Mouse (Mus musculus) CH12.LX (cell line): ENCODE measurements at regions not wholly inside any gene's neighbourhood (a gene's known extent, or its start where the extent isn't known, plus 50 kb on each side); places are given as distances from the start of the nearest gene placed in this dataset.

Source experiments
- DNase-seq: peaks from one replicate; pipeline ENCODE4 v3.0.0-alpha.2; 2013; ENCODE audit errors: extremely low read depth
- H3K27ac ChIP-seq: 2 replicates; pipeline ENCODE4 v1.5.1; 2012; ENCODE audit warnings: low read depth, mild to moderate bottlenecking, control low read depth, moderate library complexity; ENCODE audit not compliant: insufficient read depth
- H3K27me3 ChIP-seq: replicated peaks from 2 replicates; pipeline ENCODE3; 2012; ENCODE audit warnings: inconsistent platforms
- H3K36me3 ChIP-seq, 2 experiments: replicated peaks in 1 of 2; 2 replicates each; pipeline versions ENCODE3 to v1.6.1; 2012; ENCODE audit warnings: inconsistent platforms in 1 of 2, low read length in 1 of 2, mild to moderate bottlenecking in 1 of 2, mixed read lengths in 1 of 2, moderate library complexity in 1 of 2; ENCODE audit not compliant: control insufficient read depth in 1 of 2, insufficient read depth in 1 of 2
- H3K4me1 ChIP-seq, 2 experiments: 2 replicates each; pipeline ENCODE4 v1.6.1; 2012; ENCODE audit warnings: inconsistent platforms in 1 of 2, moderate library complexity in 1 of 2; ENCODE audit not compliant: insufficient read depth in 2 of 2, control insufficient read depth in 1 of 2
- H3K4me2 ChIP-seq: 2 replicates; pipeline ENCODE4 v1.6.1; 2012; ENCODE audit warnings: low read depth, mild to moderate bottlenecking, control low read depth; ENCODE audit not compliant: poor library complexity, insufficient read depth, severe bottlenecking
- H3K4me3 ChIP-seq, 3 experiments: fragments of 150-350 bp in 1 of 3; sonication (generic) in 1 of 3; replicated peaks in 1 of 3; 2 replicates each; pipeline versions ENCODE3 to v1.5.1; 2011 to 2012; ENCODE audit warnings: low read depth in 2 of 3, low read length in 2 of 3, mild to moderate bottlenecking in 2 of 3, moderate library complexity in 2 of 3, control low read depth in 1 of 3, improper control_type of control experiment in 1 of 3, inconsistent platforms in 1 of 3, mixed read lengths in 1 of 3; ENCODE audit not compliant: poor library complexity in 1 of 3
- H3K79me2 ChIP-seq: replicated peaks from 2 replicates; pipeline ENCODE4 v1.6.1; 2012; ENCODE audit warnings: mild to moderate bottlenecking, moderate library complexity; ENCODE audit not compliant: control insufficient read depth, poor library complexity, insufficient read depth, severe bottlenecking; ENCODE audit errors: extremely low read depth
- H3K9ac ChIP-seq: 2 replicates; pipeline ENCODE4 v1.6.1; 2012; ENCODE audit warnings: low read depth, mild to moderate bottlenecking, control low read depth, moderate library complexity; ENCODE audit not compliant: insufficient read depth
- H3K9me3 ChIP-seq: replicated peaks from 2 replicates; pipeline ENCODE3; 2012; ENCODE audit warnings: low read length, inconsistent platforms, mixed read lengths
- BHLHE40 ChIP-seq: IDR thresholded peaks from 2 replicates; pipeline ENCODE4 v1.6.1; 2011; ENCODE audit warnings: mild to moderate bottlenecking, low read depth, low read length, improper control_type of control experiment
- GABPA ChIP-seq: IDR thresholded peaks from 2 replicates; pipeline ENCODE4 v1.6.1; 2012; ENCODE audit warnings: low read depth, low read length, improper control_type of control experiment, inconsistent platforms; ENCODE audit not compliant: insufficient replicate concordance
- HCFC1 ChIP-seq: IDR thresholded peaks from 2 replicates; pipeline ENCODE4 v1.6.1; 2012; ENCODE audit warnings: low read depth, mild to moderate bottlenecking, inconsistent platforms, low read length, improper control_type of control experiment
- IRF4 ChIP-seq: IDR thresholded peaks from 2 replicates; pipeline ENCODE4 v1.6.1; 2014; ENCODE audit warnings: low read depth, mild to moderate bottlenecking, inconsistent platforms, low read length, improper control_type of control experiment
- MAX ChIP-seq: IDR thresholded peaks from 2 replicates; pipeline ENCODE4 v1.6.1; 2011; ENCODE audit warnings: low read length, improper control_type of control experiment
- MXI1 ChIP-seq: IDR thresholded peaks from 2 replicates; pipeline ENCODE4 v1.6.1; 2011; ENCODE audit warnings: mild to moderate bottlenecking, low read depth, low read length, improper control_type of control experiment
- RCOR1 ChIP-seq: conservative IDR thresholded peaks from 2 replicates; pipeline ENCODE4 v1.6.1; 2012; ENCODE audit warnings: low read depth, mild to moderate bottlenecking, inconsistent platforms, low read length, improper control_type of control experiment
- TCF12 ChIP-seq: IDR thresholded peaks from 2 replicates; pipeline ENCODE4 v1.6.1; 2014; ENCODE audit warnings: low read depth, mild to moderate bottlenecking, inconsistent platforms, low read length, improper control_type of control experiment
- USF1 ChIP-seq: IDR thresholded peaks from 2 replicates; pipeline ENCODE4 v1.6.1; 2014; ENCODE audit warnings: low read depth, mild to moderate bottlenecking, inconsistent platforms, low read length, improper control_type of control experiment
- USF2 ChIP-seq: conservative IDR thresholded peaks from 2 replicates; pipeline ENCODE4 v1.6.1; 2011; ENCODE audit warnings: low read depth, low read length, improper control_type of control experiment
- ZKSCAN1 ChIP-seq: IDR thresholded peaks from 2 replicates; pipeline ENCODE4 v1.6.1; 2012; ENCODE audit warnings: low read depth, inconsistent platforms, low read length, improper control_type of control experiment, borderline replicate concordance
- ZMIZ1 ChIP-seq: IDR thresholded peaks from 2 replicates; pipeline ENCODE4 v1.6.1; 2012; ENCODE audit warnings: low read depth, mild to moderate bottlenecking, inconsistent platforms, low read length, improper control_type of control experiment
- dilution Hi-C: fragments of 300-500 bp; cut with MboI; formaldehyde crosslinking; loops from 2 replicates; pipeline ENCODE4 v1.14.3; 2020; ENCODE audit warnings: low sequenced_read_pairs; ENCODE audit not compliant: extremely low pct_unique_long_range_greater_than_20kb, extremely low pct_ligation_motif_present
- in situ Hi-C: fragments of 300-500 bp; cut with MboI; formaldehyde crosslinking; loops from 3 replicates; pipeline ENCODE4 v1.14.3; 2019; ENCODE audit warnings: low sequenced_read_pairs, low pct_ligation_motif_present, low pct_unique_long_range_greater_than_20kb, mixed read lengths

GRCm38 (mm10) chr9:43480826-43481591, 170.4 kb downstream of the Trim29 start (continued):
- no peak for TF ChIP-seq TCF12

DNA sequence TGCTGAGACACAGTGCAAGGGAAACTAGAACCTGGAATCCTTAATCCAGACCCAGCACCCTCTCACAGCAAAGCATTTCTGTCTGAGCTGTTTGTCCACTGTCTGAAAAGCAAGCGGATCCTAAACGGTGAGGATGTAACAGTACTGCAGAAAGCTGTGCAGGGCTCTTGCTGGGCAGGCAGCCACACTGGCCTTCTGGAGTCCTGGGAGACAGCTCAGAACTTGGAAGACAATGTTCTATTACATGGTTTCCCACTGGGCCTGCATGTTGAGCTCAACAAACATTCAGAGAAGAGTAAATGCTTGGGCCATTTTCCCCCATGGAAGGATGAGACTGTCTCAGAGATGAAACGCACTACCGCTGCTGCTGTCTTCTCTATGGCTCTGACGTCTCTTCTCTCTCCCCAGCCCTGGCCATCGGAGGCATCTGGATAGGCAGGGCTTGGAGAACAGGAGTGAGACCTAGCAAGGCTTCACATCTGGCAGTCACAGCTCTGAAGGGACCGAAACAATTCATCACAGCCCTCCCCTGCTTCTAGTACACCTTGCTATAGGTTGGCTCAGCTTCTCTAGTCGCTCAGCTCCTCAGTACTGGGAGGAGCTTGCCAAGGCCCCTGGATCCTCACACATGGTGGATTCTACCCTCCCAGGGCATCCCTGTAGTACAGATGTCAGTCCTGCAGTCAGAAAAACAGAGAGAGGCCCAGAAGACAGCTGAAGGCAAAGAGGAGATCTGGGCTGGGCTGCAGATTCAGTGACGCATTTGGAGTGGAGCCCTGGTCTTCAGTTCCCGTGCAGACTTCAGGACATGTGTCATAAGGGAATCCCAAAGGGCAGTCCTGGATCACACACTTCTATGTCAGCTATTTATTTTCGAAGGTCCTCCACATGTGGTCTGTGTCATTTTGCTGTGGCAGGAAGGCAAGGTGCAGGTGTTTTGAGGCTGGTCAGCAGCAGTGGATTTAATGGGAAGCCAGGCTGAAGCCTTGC, 171.7 kb downstream of the Trim29 start:
- in situ Hi-C loops, result no loop called here
- Histone ChIP-seq H3K79me2 (no peaks in the 10 kb centered on the region), H3K9ac (no peak overlapping the region), H3K4me2 (no peak overlapping the region)
- no peak for DNase-seq
- no peak for TF ChIP-seq TCF12
- TF ChIP-seq, all 38 proteins: peak for 0
- Histone ChIP-seq H3K4me1 (no peaks in the 10 kb centered on the region), H3K9me3 (peaks cover 14% of the 10 kb centered on the region), H3K36me3 (no peaks in the 10 kb centered on the region), H3K27me3 (peaks cover 78% of the 10 kb centered on the region), H3K27ac (no peak overlapping the region), H3K4me3 (no peak overlapping the region)
- dilution Hi-C loops, result no loop called here

DNA sequence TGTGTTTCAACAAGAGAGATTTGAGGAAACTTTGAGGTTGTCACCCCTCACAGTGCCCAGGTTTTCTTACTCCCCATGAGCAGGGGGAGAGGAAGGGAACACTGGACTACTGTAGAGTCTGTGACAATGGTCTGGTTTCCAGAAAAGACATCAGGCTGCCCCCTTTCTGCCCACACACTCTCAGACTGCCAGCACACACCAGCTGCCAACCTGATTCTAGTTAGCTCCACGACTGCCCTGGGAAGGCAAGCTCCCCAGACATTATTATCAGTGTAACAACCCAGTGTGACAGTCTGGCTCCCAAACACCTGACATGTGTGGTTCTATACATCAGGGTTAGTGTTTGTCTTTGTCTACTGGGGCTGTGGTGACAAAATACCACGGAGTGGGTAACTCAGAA, 172.5 kb downstream of the Trim29 start:
- dilution Hi-C loops (no loop called here), in situ Hi-C loops (no loop called here)
- no peaks in the 10 kb centered on the region for H3K79me2 ChIP-seq
- H3K9ac ChIP-seq, result no peak overlapping the region
- no peak overlapping the region for H3K27ac ChIP-seq
- no peak for DNase-seq
- peaks cover 77% of the 10 kb centered on the region for H3K27me3 ChIP-seq
- no peaks in the 10 kb centered on the region for H3K36me3 ChIP-seq
- no peak overlapping the region for H3K4me2 ChIP-seq
- H3K9me3 ChIP-seq, result peaks cover 14% of the 10 kb centered on the region
- H3K4me1 ChIP-seq, result no peaks in the 10 kb centered on the region
- TF ChIP-seq HCFC1 (no peak), MXI1 (no peak), ZMIZ1 (no peak), BHLHE40 (no peak), USF2 (no peak), MAX (no peak), IRF4 (no peak), GABPA (no peak), ZKSCAN1 (no peak), RCOR1 (no peak), USF1 (no peak)
- no peak overlapping the region for H3K4me3 ChIP-seq
